Mouse (Mus musculus) midbrain, embryonic 15.5 days (tissue): Measurements from ENCODE around the gene Gm7361. TPM values are rescaled to one million over a fixed set of nuclear protein-coding genes. Genes with fewer than 3 reads are reported as not detected.
"Not testable (repeated sequence)": the region's sequence is repeated elsewhere in the genome, so short reads cannot be mapped to it uniquely, and the experiment has no call there.

Source experiments
- ATAC-seq: fragments of 200-750 bp; cut with Nextera tagmentation; replicated peaks from 2 replicates; pipeline ENCODE4 v1.8.0; 2017; ENCODE audit warnings: moderate TSS enrichment
- H3K27ac ChIP-seq: fragments of 300-500 bp; sonication (generic); 2 replicates; pipeline ENCODE4 v1.5.1; 2015; ENCODE audit warnings: mild to moderate bottlenecking, inconsistent platforms
- H3K27me3 ChIP-seq: fragments of 300-500 bp; sonication (generic); replicated peaks from 2 replicates; pipeline ENCODE4 v1.6.1; 2015; ENCODE audit warnings: inconsistent platforms
- H3K36me3 ChIP-seq: fragments of 300-500 bp; sonication (generic); replicated peaks from 2 replicates; pipeline ENCODE4 v1.6.1; 2015; ENCODE audit warnings: inconsistent platforms
- H3K4me1 ChIP-seq: fragments of 300-500 bp; sonication (generic); 2 replicates; pipeline ENCODE4 v1.6.1; 2015; ENCODE audit warnings: inconsistent platforms
- H3K4me2 ChIP-seq: fragments of 300-500 bp; sonication (generic); 2 replicates; pipeline ENCODE4 v1.6.1; 2015; ENCODE audit warnings: inconsistent platforms, mild to moderate bottlenecking, moderate library complexity
- H3K4me3 ChIP-seq: fragments of 300-500 bp; sonication (generic); 2 replicates; pipeline ENCODE4 v1.5.1; 2015; ENCODE audit warnings: mild to moderate bottlenecking, inconsistent platforms
- H3K9ac ChIP-seq: fragments of 300-500 bp; sonication (generic); 2 replicates; pipeline ENCODE4 v1.6.1; 2015; ENCODE audit warnings: mild to moderate bottlenecking, inconsistent platforms
- H3K9me3 ChIP-seq: fragments of 300-500 bp; sonication (generic); 2 replicates; pipeline ENCODE4 v1.6.1; 2016; ENCODE audit warnings: inconsistent platforms
- WGBS: fragments of 180-500 bp; shearing (Covaris S2); methylation state at CpG from one replicate; pipeline ENCODE4 v1.1.7; 2015; ENCODE audit warnings: mixed read lengths; 5-methylcytosine and 5-hydroxymethylcytosine counted together
- polyA plus RNA-seq: library from polyadenylated mRNA; unstranded; fragments of >200 nt; fragmentation: Nextera tagmentation; extraction: Ambion mirVana; gene quantifications from 2 replicates; pipeline ENCODE4 v1.2.1, GENCODE M21; 2015

The Gm7361 gene
- 0.18 and 0.46 TPM in 2 replicates for polyA plus RNA-seq

GRCm38 (mm10) chr5:26257391-26257790, at the start of gene Gm7361:
Gene Gm7361 (plus strand): TSS chr5:26257691.
- H3K27ac ChIP-seq, H3K9me3 ChIP-seq, H3K27me3 ChIP-seq, H3K4me3 ChIP-seq, ATAC-seq, H3K36me3 ChIP-seq, H3K9ac ChIP-seq, H3K4me1 ChIP-seq, H3K4me2 ChIP-seq: not testable (repeated sequence)
- WGBS: 87% methylated on average over 3 of the region's 3 CpGs

GRCm38 (mm10) chr5:26211030-26211429, 46.5 kb upstream of the Gm7361 start:
- Histone ChIP-seq H3K9ac (0 out of 2 replicates have a peak overlapping the region, but pooled peaks have one; percentile 8), H3K4me2 (peak overlapping the region; percentile 38), H3K4me1 (peaks cover 15% of the 10 kb centered on the region), H3K9me3 (no peaks in the 10 kb centered on the region), H3K27ac (peak overlapping the region; percentile 72), H3K36me3 (no peaks in the 10 kb centered on the region), H3K4me3 (0 out of 2 replicates have a peak overlapping the region, but pooled peaks have one; percentile 11), H3K27me3 (no peaks in the 10 kb centered on the region)
- peak; percentile 82 for ATAC-seq
- 25% methylated on average over 4 of the region's 4 CpGs for WGBS

- H3K4me2 ChIP-seq: no peak overlapping the region
- no peak for ATAC-seq
- H3K4me1 ChIP-seq: no peaks in the 10 kb centered on the region
- H3K4me3 ChIP-seq: no peak overlapping the region
- H3K36me3 ChIP-seq: no peaks in the 10 kb centered on the region
- no peaks in the 10 kb centered on the region for H3K9me3 ChIP-seq
- no peaks in the 10 kb centered on the region for H3K27me3 ChIP-seq
- no peak overlapping the region for H3K27ac ChIP-seq
- 92% methylated on average over 1 of the region's 1 CpGs for WGBS
- no peak overlapping the region for H3K9ac ChIP-seq
These were observed 35.4 kb upstream of the Gm7361 start for GRCm38 (mm10) chr5:26222076-26222475.

GRCm38 (mm10) chr5:26266656-26267055, 9.2 kb downstream of the Gm7361 start:
- not testable (repeated sequence) for H3K9me3 ChIP-seq, H3K4me2 ChIP-seq, H3K27ac ChIP-seq, H3K4me3 ChIP-seq, H3K4me1 ChIP-seq, H3K9ac ChIP-seq, ATAC-seq, H3K36me3 ChIP-seq, H3K27me3 ChIP-seq
- 83% methylated on average over 3 of the region's 3 CpGs for WGBS

GRCm38 (mm10) chr5:26280361-26280760, 22.9 kb downstream of the Gm7361 start:
- no peaks in the 10 kb centered on the region for H3K36me3 ChIP-seq
- 78% methylated on average over 5 of the region's 5 CpGs for WGBS
- H3K4me1 ChIP-seq: no peaks in the 10 kb centered on the region
- H3K27ac ChIP-seq: no peak overlapping the region
- H3K4me2 ChIP-seq: no peak overlapping the region
- H3K4me3 ChIP-seq: no peak overlapping the region
- H3K9ac ChIP-seq: no peak overlapping the region
- H3K27me3 ChIP-seq: no peaks in the 10 kb centered on the region
- ATAC-seq: no peak
- H3K9me3 ChIP-seq: no peaks in the 10 kb centered on the region

- peak; percentile 62 for ATAC-seq
- 83% methylated on average over 1 of the region's 1 CpGs for WGBS
- H3K9me3 ChIP-seq: no peaks in the 10 kb centered on the region
- no peak overlapping the region for H3K4me3 ChIP-seq
- no peak overlapping the region for H3K9ac ChIP-seq
- no peaks in the 10 kb centered on the region for H3K4me1 ChIP-seq
- no peaks in the 10 kb centered on the region for H3K27me3 ChIP-seq
- H3K4me2 ChIP-seq: no peak overlapping the region
- H3K36me3 ChIP-seq: no peaks in the 10 kb centered on the region
- no peak overlapping the region for H3K27ac ChIP-seq
These were observed 24.2 kb downstream of the Gm7361 start for GRCm38 (mm10) chr5:26281717-26282116.

- Histone ChIP-seq H3K4me2 (no peak overlapping the region), H3K27me3 (no peaks in the 10 kb centered on the region), H3K4me1 (no peaks in the 10 kb centered on the region), H3K36me3 (no peaks in the 10 kb centered on the region), H3K27ac (no peak overlapping the region), H3K4me3 (no peak overlapping the region), H3K9me3 (no peaks in the 10 kb centered on the region), H3K9ac (no peak overlapping the region)
- 6% methylated on average over 4 of the region's 4 CpGs for WGBS
- peak; percentile 75; the same call in 1 of the 2 replicates for ATAC-seq
These were observed 24.8 kb downstream of the Gm7361 start for GRCm38 (mm10) chr5:26282282-26282681.

- Histone ChIP-seq H3K4me1 (no peaks in the 10 kb centered on the region), H3K9me3 (no peaks in the 10 kb centered on the region), H3K27ac (no peak overlapping the region), H3K9ac (no peak overlapping the region), H3K36me3 (no peaks in the 10 kb centered on the region), H3K27me3 (no peaks in the 10 kb centered on the region), H3K4me3 (no peak overlapping the region), H3K4me2 (no peak overlapping the region)
- 91% methylated on average over 1 of the region's 1 CpGs for WGBS
- ATAC-seq: no peak
These were observed 25.9 kb downstream of the Gm7361 start for GRCm38 (mm10) chr5:26283399-26283798.

GRCm38 (mm10) chr5:26291621-26292020, 34.1 kb downstream of the Gm7361 start:
- Histone ChIP-seq H3K9ac (no peak overlapping the region), H3K27me3 (no peaks in the 10 kb centered on the region), H3K4me2 (no peak overlapping the region), H3K9me3 (no peaks in the 10 kb centered on the region), H3K36me3 (no peaks in the 10 kb centered on the region), H3K4me1 (no peaks in the 10 kb centered on the region), H3K27ac (no peak overlapping the region), H3K4me3 (no peak overlapping the region)
- ATAC-seq: no peak
- 76% methylated on average over 1 of the region's 1 CpGs for WGBS

GRCm38 (mm10) chr5:26293258-26293657, 35.8 kb downstream of the Gm7361 start:
- H3K36me3 ChIP-seq: no peaks in the 10 kb centered on the region
- H3K27me3 ChIP-seq: no peaks in the 10 kb centered on the region
- H3K9ac ChIP-seq: no peak overlapping the region
- no peak overlapping the region for H3K4me2 ChIP-seq
- ATAC-seq: no peak
- H3K27ac ChIP-seq: no peak overlapping the region
- no peaks in the 10 kb centered on the region for H3K4me1 ChIP-seq
- no peak overlapping the region for H3K4me3 ChIP-seq
- no peaks in the 10 kb centered on the region for H3K9me3 ChIP-seq
- 73% methylated on average over 1 of the region's 1 CpGs for WGBS

Other genes starting within 250 kb of the Gm7361 start
- gene Gm5862, start 234.8 kb upstream of the Gm7361 start, polyA plus RNA-seq: not detected in 2 replicates
- 0.17 and 0.23 TPM in 2 replicates for gene Speer4a, start 218.1 kb upstream of the Gm7361 start, polyA plus RNA-seq
- gene Gm7347, start 199.1 kb upstream of the Gm7361 start, polyA plus RNA-seq: 0.14 and 0.19 TPM in 2 replicates
- gene Gm10471, start 168.4 kb upstream of the Gm7361 start, polyA plus RNA-seq: 0.05 TPM in 1 of 2 replicates, not detected in the other
- gene 5031410I06Rik, start 152.3 kb upstream of the Gm7361 start, polyA plus RNA-seq: 0.14 and 0.15 TPM in 2 replicates
- gene Gm10220, start 136.3 kb upstream of the Gm7361 start, polyA plus RNA-seq: 0.15 and 0.23 TPM in 2 replicates